Mouse (Mus musculus): Measurements from ENCODE around the gene Gm20388.

Gene Gm20388

GRCm38 (mm10) chr8:121884181-121884580, 1973.5 kb downstream of the Gm20388 start:
- DNase-seq = peak; percentile 62 to 64

- peak in 1 of 2 experiments; percentile 26 for DNase-seq
Measured at GRCm38 (mm10) chr8:121885001-121885400, 1974.4 kb downstream of the Gm20388 start.

GRCm38 (mm10) chr8:121885433-121885832, 1974.8 kb downstream of the Gm20388 start:
- DNase-seq = peak; percentile 47 to 58

- no peak for DNase-seq
Measured at GRCm38 (mm10) chr8:121887547-121887946, 1976.9 kb downstream of the Gm20388 start.

GRCm38 (mm10) chr8:121889317-121889716, 1978.7 kb downstream of the Gm20388 start:
- DNase-seq = no peak

GRCm38 (mm10) chr8:121889810-121890785, 1979.5 kb downstream of the Gm20388 start:
- DNase-seq = peak in 1 of 2 experiments; percentile 70

GRCm38 (mm10) chr8:121892875-121893274, 1982.2 kb downstream of the Gm20388 start:
- DNase-seq = peak in 1 of 2 experiments; percentile 30

GRCm38 (mm10) chr8:121895910-121896309, 1985.3 kb downstream of the Gm20388 start:
- DNase-seq = peak in 1 of 2 experiments; percentile 53

GRCm38 (mm10) chr8:121896476-121897145, 1986.0 kb downstream of the Gm20388 start:
- no peak for DNase-seq

- DNase-seq = no peak
Measured at GRCm38 (mm10) chr8:121897205-121897604, 1986.6 kb downstream of the Gm20388 start.

GRCm38 (mm10) chr8:121897871-121898381, 1987.3 kb downstream of the Gm20388 start:
- no peak for DNase-seq

GRCm38 (mm10) chr8:121898401-121898931, 1987.8 kb downstream of the Gm20388 start:
- DNase-seq = peak; percentile 56 to 57

- no peak for DNase-seq
Measured at GRCm38 (mm10) chr8:121899180-121900044, 1988.8 kb downstream of the Gm20388 start.

- peak in 1 of 2 experiments; percentile 26 for DNase-seq
Measured at GRCm38 (mm10) chr8:121901498-121902236, 1991.0 kb downstream of the Gm20388 start.

GRCm38 (mm10) chr8:121903977-121904376, 1993.3 kb downstream of the Gm20388 start:
- peak; percentile 70 to 74 for DNase-seq

GRCm38 (mm10) chr8:121904999-121905398, 1994.4 kb downstream of the Gm20388 start:
- DNase-seq = no peak

GRCm38 (mm10) chr8:121905420-121905819, 1994.8 kb downstream of the Gm20388 start:
- DNase-seq = no peak

GRCm38 (mm10) chr8:121905864-121906263, 1995.2 kb downstream of the Gm20388 start:
- no peak for DNase-seq

- DNase-seq = peak in 1 of 2 experiments; percentile 60
Measured at GRCm38 (mm10) chr8:121906542-121907512, 1996.2 kb downstream of the Gm20388 start.
